Mouse (Mus musculus): Measurements from ENCODE around the gene Fgf18. TPM values are rescaled to one million over a fixed set of nuclear protein-coding genes. Genes with fewer than 3 reads are reported as not detected.

The Fgf18 gene
- total RNA-seq, 2 experiments from 2014 or later, result 3.9 to 4.3 TPM

- no peak for DNase-seq (ENCODE audit: extremely low spot score in 1 of 2, low spot score in 1 of 2)
These were observed 4.1 kb upstream of the Fgf18 start for GRCm38 (mm10) chr11:33151128-33151779.

- DNase-seq (ENCODE audit: extremely low spot score in 1 of 2, low spot score in 1 of 2), result no peak
These were observed 3.2 kb upstream of the Fgf18 start for GRCm38 (mm10) chr11:33150364-33150763.

DNA sequence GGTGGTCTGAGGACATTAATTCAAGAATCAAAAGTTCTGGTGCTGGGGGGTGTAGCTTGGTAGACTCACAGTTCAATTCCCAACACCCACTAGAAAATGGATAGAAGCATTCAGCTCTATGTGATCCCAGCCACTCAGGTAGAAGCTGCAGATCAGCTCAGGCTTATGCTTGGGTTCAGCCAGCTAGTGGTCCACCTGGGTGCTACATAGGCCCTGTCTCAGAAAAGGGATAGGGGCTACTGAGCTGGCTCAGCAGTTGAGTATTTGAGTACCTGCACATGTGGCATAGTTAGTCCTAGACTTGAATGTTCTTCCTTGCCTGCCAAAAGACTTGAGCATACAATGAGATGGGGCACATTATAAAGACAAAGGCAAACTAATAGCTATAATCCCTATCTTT lies 2.3 kb upstream of the Fgf18 start:
- no peak for DNase-seq (ENCODE audit: extremely low spot score in 1 of 2, low spot score in 1 of 2)

DNA sequence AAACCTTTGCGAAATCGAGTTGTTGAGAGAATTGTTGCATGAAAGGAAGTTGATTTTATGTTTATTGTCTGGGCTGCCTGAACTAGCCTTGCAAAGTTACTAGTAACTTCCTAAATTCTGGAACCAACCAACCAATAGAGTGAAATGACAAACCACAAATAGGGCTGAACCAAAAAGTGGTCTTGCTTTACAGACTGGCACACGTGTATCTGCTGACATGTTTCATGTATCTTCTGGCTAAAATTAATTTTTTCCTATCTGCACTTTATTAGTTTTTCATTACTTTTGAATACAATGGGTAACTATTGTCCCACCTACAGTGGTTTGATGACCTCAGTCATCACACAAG lies 1.9 kb upstream of the Fgf18 start:
- DNase-seq (ENCODE audit: extremely low spot score in 1 of 2, low spot score in 1 of 2), result no peak

DNA sequence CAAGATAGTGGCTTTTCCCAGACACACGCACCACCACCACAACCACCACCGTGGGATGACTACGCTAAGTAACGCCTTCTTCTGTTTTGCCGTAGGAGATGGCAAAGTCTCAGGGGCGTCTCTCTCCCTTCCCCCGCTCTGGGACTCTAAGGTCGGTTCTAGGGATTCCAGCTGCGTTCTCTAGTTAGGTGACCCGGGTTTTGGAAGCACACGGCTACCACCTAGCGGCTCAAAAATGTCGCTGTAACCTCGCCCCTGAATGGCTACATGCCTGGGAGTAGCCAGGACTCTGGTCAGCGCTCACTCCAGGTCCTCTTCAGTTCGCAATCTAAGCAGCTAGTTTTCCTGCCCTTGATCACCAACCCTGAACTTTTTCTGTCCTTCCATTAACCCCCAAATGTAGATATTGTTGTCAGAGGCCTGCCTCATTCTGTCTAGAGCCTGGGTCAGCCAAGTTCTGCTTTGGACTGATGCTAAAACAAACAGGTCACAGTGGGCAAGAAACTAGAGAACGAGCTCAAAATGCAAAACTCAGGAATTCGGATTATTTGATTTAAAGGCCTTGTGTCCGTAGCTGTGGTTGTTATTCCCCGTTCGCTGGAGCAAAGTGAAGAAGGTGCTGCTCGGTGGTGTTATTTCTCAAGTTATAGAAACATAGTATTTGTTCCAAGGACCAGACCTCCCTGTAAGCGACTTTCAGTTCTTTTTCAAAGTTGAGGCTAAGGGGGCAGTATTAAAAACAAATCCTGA lies 1.3 kb upstream of the Fgf18 start:
- DNase-seq (ENCODE audit: extremely low spot score in 1 of 2, low spot score in 1 of 2), result peak; percentile 42 to 69

GRCm38 (mm10) chr11:33147572-33148337 lies 555 bp upstream of the Fgf18 start:
- peak in 1 of 2 experiments; percentile 22 for DNase-seq (ENCODE audit: extremely low spot score in 1 of 2, low spot score in 1 of 2)

DNA sequence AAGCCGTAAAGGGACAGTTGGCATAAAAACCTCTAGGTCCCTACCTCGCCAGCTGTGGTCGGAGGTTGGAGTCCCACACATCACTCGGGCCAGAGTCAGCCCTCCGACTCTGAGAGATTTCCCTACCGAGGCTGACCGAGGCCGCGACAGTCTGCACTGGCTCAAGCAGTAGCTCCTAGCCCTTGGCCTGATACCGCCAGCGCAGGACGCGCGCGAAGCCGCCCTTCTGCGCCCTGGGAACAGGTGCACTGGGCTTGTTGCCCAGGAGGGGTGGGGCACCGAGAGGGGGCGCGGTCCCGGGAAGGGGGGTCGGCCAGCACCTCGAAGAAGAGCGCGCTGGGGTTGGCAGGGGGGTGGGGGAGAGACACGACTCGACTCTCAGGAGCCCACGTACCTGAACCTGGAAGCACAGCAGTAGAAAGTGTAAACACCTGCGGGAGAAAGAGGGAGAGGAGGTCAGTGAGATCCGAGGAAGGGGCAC lies 509 bp downstream of the Fgf18 start:
- peak in 1 of 2 experiments; percentile 23 for DNase-seq (ENCODE audit: extremely low spot score in 1 of 2, low spot score in 1 of 2)

DNA sequence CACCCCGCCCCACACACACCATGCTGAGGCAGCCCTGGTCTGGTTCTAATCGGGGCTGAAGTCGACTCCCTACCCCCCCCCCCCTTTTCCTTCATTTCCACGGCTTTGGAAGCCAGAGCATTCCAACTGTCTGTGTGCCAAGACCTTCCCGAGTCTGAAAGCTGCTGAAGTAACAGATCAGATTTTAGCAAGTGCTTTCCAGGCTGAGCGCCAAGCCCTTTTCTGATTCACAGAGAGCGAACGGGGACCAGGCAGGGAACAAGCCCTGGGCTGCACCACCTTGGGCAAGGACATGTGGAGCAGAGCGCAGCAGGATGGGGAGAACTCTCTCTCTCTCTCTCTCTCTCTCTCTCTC lies 1.1 kb downstream of the Fgf18 start:
- DNase-seq (ENCODE audit: extremely low spot score in 1 of 2, low spot score in 1 of 2), result peak; percentile 35 to 73

- DNase-seq (ENCODE audit: extremely low spot score in 1 of 2, low spot score in 1 of 2), result no peak
These were observed 1.7 kb downstream of the Fgf18 start for GRCm38 (mm10) chr11:33145201-33146142.

DNA sequence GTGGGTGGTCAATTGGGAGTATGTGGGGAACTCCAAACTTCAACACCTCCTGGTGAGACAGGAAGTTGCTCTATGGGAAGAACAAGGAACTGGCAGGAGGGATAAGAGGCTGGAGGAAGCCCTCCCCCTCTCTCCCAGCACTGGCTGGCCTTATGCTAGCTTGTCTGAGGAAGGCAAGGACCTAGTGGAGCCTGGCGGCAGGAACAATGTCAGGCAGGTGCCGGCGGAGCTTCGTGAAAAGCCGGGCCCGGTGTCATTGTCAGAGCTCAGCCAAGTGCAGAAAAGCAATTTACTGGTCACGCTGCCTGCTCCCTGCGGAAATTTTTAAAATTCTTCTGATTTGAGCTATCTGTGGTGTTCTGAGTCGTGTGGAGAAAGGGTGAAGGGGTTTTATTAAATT lies 3.3 kb downstream of the Fgf18 start:
- DNase-seq (ENCODE audit: extremely low spot score in 1 of 2, low spot score in 1 of 2), result no peak

DNA sequence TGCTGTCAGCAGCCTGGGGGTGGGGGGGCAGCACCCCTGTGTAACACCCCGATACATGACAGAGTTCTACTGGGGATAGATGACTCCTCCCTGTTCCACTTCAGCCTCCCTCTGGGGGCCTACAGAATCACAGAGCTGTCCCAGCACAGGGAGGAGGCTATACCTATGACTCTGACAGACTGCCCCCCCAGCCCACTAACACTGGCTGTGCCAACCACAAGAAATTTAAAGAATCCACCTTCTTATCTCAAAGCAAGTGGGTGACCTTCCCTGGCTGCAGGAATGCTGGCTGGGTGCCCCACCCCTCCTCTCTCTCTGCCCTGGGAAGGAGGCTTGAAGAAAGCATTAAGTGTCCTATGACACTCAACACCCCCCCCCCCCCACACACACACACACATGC lies 4.4 kb downstream of the Fgf18 start:
- no peak for DNase-seq (ENCODE audit: extremely low spot score in 1 of 2, low spot score in 1 of 2)

DNA sequence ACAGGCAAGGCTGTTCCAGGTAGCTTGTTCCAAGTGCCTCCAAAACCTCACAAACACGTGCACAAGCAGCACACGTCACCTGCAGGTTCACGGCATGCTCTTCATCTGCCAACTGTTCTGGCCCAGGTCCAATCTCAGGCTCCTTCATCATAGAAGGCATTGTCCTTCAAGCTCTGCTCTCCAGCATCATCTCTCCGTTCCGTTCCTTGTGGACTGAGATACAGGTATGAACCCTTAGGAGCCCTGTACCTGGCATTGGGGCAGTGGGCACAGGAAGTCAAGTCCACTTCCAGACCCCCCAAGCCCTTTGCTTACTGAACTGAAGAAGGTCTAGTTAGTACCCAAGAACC lies 7.1 kb downstream of the Fgf18 start:
- DNase-seq (ENCODE audit: extremely low spot score in 1 of 2, low spot score in 1 of 2), result no peak

GRCm38 (mm10) chr11:33139458-33140110 lies 7.6 kb downstream of the Fgf18 start:
- no peak for DNase-seq (ENCODE audit: extremely low spot score in 1 of 2, low spot score in 1 of 2)

DNA sequence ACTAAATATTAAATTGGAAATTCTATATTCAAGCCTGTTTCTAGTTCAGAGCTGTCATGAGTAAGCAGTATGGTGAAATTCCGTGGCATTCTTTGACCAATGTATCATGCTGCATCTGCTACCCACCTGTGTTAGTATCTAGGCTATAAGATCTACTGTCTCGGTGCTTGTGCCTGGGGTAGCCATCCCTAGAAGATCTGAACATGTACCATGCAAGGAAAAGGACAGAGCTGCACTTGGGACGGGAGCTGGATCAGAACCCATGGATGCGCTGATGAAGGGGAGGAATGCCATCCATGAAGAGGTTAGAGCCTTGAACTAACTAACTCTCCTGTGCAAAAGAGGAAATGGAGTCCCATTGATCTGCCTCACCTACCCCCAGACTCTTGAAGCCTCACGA lies 8.5 kb downstream of the Fgf18 start:
- DNase-seq (ENCODE audit: extremely low spot score in 1 of 2, low spot score in 1 of 2), result no peak

DNA sequence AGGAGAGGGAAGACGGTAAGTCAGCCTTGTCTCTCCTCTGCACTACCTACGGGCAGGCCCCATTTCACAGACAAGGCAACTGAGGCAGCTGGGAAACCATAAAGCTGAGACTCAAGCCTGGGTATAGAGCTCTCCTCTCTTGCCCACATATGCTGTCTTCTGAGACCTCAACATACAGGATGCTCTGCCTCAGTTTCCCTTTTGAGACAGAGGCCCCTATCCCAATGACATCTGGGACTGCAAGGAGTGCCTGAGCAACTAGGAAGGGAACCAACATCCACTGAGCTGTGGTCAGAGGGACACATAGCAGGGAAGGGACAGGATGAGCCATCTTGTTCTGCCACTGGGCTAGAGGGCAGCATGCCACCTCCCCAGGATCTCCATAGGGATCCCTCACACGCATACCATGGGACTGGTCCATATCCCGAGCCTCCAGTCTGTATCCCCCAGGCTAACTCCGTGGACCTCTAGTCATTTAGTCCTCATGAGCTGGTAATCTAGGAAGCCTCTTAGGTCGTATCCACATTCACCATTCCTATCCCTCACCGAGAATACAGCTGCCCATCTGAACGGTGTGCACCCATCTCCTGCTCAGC lies 12.7 kb downstream of the Fgf18 start:
- DNase-seq (ENCODE audit: extremely low spot score in 1 of 2, low spot score in 1 of 2), result no peak

- no peak for DNase-seq (ENCODE audit: extremely low spot score in 1 of 2, low spot score in 1 of 2)
These were observed 14.4 kb downstream of the Fgf18 start for GRCm38 (mm10) chr11:33132619-33133338.

- DNase-seq (ENCODE audit: extremely low spot score in 1 of 2, low spot score in 1 of 2), result no peak
These were observed 20.1 kb downstream of the Fgf18 start for GRCm38 (mm10) chr11:33127058-33127457.

- no peak for DNase-seq (ENCODE audit: extremely low spot score in 1 of 2, low spot score in 1 of 2)
These were observed 24.5 kb downstream of the Fgf18 start for GRCm38 (mm10) chr11:33122575-33123268.
